Mouse (Mus musculus): ENCODE measurements around the gene Sat2. TPM values are rescaled to one million over a fixed set of nuclear protein-coding genes. Genes with fewer than 3 reads are reported as not detected.

Gene Sat2
- polyA plus RNA-seq, 1 experiment from 2014 or later, result 18.7 TPM

DNA sequence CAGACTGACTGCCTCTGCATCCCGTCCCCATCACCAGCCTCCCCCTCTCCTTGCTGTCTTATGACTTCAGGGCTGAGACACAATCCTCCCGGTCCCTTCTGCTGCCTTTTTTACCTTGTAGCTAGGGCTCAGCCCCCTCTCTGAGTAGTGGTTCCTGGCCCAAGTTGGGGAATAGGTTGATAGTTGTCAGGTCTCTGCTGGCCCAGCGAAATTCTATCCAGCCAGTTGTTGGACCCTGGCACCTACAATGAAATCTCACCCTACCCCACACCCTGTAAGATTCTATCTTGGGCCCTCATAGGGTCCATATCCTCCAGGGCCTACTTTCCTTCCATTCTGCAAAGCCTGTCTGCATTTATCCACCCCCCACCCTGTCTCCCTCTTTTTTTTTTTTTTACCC is 30.4 kb upstream of the Sat2 start:
- WGBS, result 76% methylated on average over 3 of the region's 3 CpGs
- no peak overlapping the region for H3K9ac ChIP-seq (replicated peaks; ENCODE audit: low read depth, low read length)
- peaks cover 49% of the 10 kb centered on the region for H3K36me3 ChIP-seq (ENCODE audit: control insufficient read depth, insufficient read depth, low read length)
- no peaks in the 10 kb centered on the region for H3K9me3 ChIP-seq (ENCODE audit: control insufficient read depth, low read depth, low read length)
- no peak overlapping the region for H3K4me2 ChIP-seq (replicated peaks; ENCODE audit: low read depth, low read length)
- ATAC-seq (ENCODE audit: insufficient number of reproducible peaks, insufficient read depth, low FRiP score, low read depth), result no peak
- no peak overlapping the region for H3K4me3 ChIP-seq (ENCODE audit: low read depth, low read length)
- no peaks in the 10 kb centered on the region for H3K27me3 ChIP-seq (ENCODE audit: control insufficient read depth, insufficient read depth, low read length)
- H3K4me1 ChIP-seq (ENCODE audit: control insufficient read depth, insufficient read depth, low read length), result no peaks in the 10 kb centered on the region
- H3K27ac ChIP-seq (ENCODE audit: low read length), result no peak overlapping the region

DNA sequence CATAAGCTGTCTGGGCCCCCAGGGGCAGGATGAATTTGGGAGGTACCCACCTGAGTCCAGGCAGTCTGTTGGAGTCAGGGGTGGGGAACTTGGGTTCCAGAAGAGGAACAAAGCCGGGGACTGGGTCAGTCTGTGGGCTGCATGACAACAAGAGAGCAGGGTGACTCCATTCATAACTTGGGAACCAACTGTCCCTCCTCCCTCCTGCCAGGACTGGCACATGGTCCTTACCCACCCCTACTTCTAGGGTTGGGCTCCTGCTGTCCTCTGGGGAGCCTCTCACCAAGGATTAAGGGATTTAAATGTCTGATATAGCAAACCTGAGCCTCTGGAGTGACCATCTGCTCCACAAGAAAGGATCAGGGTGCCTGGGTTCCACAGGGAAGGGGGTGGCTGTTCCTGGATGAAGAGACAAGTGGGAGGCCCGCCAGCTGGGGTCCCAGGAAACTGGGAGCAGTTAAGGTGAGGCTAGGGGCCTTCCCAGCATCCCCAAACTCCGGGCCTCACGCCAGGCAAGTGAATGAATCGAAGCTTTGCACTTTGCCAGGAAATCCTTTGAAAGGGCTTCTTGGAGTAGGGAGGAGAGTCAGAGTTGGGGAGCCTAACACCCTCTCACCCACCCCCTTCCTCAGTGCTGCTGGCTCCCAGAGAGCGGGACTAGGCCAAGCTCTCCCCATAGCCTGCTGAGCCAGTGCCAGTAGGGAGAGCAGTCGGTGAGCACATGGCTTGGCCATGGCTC is 29.8 kb upstream of the Sat2 start:
- Histone ChIP-seq H3K4me2 (replicated peaks; ENCODE audit: low read depth, low read length) (no peak overlapping the region), H3K9me3 (ENCODE audit: control insufficient read depth, low read depth, low read length) (no peaks in the 10 kb centered on the region), H3K36me3 (ENCODE audit: control insufficient read depth, insufficient read depth, low read length) (peaks cover 46% of the 10 kb centered on the region), H3K27ac (ENCODE audit: low read length) (no peak overlapping the region), H3K4me1 (ENCODE audit: control insufficient read depth, insufficient read depth, low read length) (no peaks in the 10 kb centered on the region), H3K27me3 (ENCODE audit: control insufficient read depth, insufficient read depth, low read length) (no peaks in the 10 kb centered on the region), H3K9ac (replicated peaks; ENCODE audit: low read depth, low read length) (no peak overlapping the region), H3K4me3 (ENCODE audit: low read depth, low read length) (no peak overlapping the region)
- ATAC-seq (ENCODE audit: insufficient number of reproducible peaks, insufficient read depth, low FRiP score, low read depth), result no peak
- 83% methylated on average over 7 of the region's 7 CpGs for WGBS

DNA sequence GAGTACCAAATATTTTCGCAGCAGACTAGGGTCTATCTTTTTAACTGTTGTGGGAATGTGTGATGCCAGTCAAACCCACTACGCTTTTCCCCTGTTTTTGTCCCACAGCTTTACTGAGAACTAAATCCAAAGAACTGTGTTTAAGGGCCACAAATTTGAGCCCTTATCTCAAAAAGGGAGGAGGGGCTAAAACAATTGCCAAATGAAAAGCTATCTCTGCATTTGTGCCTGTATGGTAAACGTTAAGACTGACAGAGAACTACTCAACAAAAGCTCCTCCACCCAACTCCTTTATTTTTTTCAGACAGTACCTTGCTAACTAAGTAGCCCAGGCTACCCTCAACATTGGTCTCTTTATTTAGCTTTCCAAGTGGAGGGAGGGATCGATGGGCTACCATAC is 29.0 kb upstream of the Sat2 start:
- H3K9me3 ChIP-seq (ENCODE audit: control insufficient read depth, low read depth, low read length), result no peaks in the 10 kb centered on the region
- H3K9ac ChIP-seq (replicated peaks; ENCODE audit: low read depth, low read length), result no peak overlapping the region
- no peak overlapping the region for H3K4me3 ChIP-seq (ENCODE audit: low read depth, low read length)
- H3K36me3 ChIP-seq (ENCODE audit: control insufficient read depth, insufficient read depth, low read length), result peaks cover 39% of the 10 kb centered on the region
- no peak overlapping the region for H3K27ac ChIP-seq (ENCODE audit: low read length)
- ATAC-seq (ENCODE audit: insufficient number of reproducible peaks, insufficient read depth, low FRiP score, low read depth), result no peak
- no peaks in the 10 kb centered on the region for H3K4me1 ChIP-seq (ENCODE audit: control insufficient read depth, insufficient read depth, low read length)
- WGBS, result 88% methylated on average over 4 of the region's 4 CpGs
- no peaks in the 10 kb centered on the region for H3K27me3 ChIP-seq (ENCODE audit: control insufficient read depth, insufficient read depth, low read length)
- no peak overlapping the region for H3K4me2 ChIP-seq (replicated peaks; ENCODE audit: low read depth, low read length)

DNA sequence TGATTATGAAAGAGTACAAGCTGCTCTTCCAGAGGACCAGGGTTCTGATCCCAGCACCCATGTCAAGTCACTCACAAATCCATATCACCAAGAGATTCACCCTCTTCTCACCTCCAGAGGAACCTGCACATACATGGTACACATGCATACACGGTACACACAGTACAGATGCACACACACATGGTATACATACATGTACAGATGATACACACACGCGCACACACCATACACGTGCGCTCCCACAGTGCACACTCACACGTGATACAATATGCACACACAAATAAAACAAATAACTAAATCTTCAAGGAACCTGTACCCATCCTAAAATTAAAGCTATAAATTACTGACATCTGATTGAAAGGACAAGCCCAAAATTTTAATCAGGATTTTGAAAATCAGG is 27.0 kb upstream of the Sat2 start:
- Histone ChIP-seq H3K36me3 (ENCODE audit: control insufficient read depth, insufficient read depth, low read length) (peaks cover 18% of the 10 kb centered on the region), H3K4me3 (ENCODE audit: low read depth, low read length) (no peak overlapping the region), H3K9ac (replicated peaks; ENCODE audit: low read depth, low read length) (no peak overlapping the region), H3K4me1 (ENCODE audit: control insufficient read depth, insufficient read depth, low read length) (peaks cover 7% of the 10 kb centered on the region), H3K9me3 (ENCODE audit: control insufficient read depth, low read depth, low read length) (no peaks in the 10 kb centered on the region), H3K4me2 (replicated peaks; ENCODE audit: low read depth, low read length) (no peak overlapping the region), H3K27me3 (ENCODE audit: control insufficient read depth, insufficient read depth, low read length) (no peaks in the 10 kb centered on the region), H3K27ac (ENCODE audit: low read length) (no peak overlapping the region)
- WGBS, result 95% methylated on average over 6 of the region's 6 CpGs
- ATAC-seq (ENCODE audit: insufficient number of reproducible peaks, insufficient read depth, low FRiP score, low read depth), result no peak

DNA sequence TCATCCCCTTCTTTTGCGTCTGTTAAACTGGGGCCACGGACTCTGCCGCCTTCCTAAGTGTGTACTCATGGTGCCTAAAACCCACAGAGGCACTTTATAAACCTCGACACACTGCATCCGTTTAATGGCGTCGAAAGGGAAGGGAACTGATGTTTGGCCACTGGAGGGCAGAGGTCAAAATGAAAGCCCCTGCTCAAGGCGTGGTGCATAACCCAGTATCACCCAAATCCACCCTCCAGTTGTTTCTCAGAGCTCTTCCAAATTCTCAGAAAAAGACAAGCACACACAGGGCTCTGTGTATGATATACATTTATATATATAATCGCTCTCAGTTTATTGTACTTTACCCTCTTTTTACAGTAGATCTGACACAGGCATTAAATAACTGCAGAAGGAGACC is 22.4 kb upstream of the Sat2 start:
- H3K4me3 ChIP-seq (ENCODE audit: low read depth, low read length), result no peak overlapping the region
- H3K9ac ChIP-seq (replicated peaks; ENCODE audit: low read depth, low read length), result no peak overlapping the region
- no peaks in the 10 kb centered on the region for H3K27me3 ChIP-seq (ENCODE audit: control insufficient read depth, insufficient read depth, low read length)
- WGBS, result 7% methylated on average over 9 of the region's 9 CpGs
- peaks cover 26% of the 10 kb centered on the region for H3K4me1 ChIP-seq (ENCODE audit: control insufficient read depth, insufficient read depth, low read length)
- no peak for ATAC-seq (ENCODE audit: insufficient number of reproducible peaks, insufficient read depth, low FRiP score, low read depth)
- H3K4me2 ChIP-seq (replicated peaks; ENCODE audit: low read depth, low read length), result peak overlapping the region; percentile 33
- H3K36me3 ChIP-seq (ENCODE audit: control insufficient read depth, insufficient read depth, low read length), result no peaks in the 10 kb centered on the region
- no peaks in the 10 kb centered on the region for H3K9me3 ChIP-seq (ENCODE audit: control insufficient read depth, low read depth, low read length)
- H3K27ac ChIP-seq (ENCODE audit: low read length), result peak overlapping the region; percentile 77; the same call in 1 of the 2 replicates

DNA sequence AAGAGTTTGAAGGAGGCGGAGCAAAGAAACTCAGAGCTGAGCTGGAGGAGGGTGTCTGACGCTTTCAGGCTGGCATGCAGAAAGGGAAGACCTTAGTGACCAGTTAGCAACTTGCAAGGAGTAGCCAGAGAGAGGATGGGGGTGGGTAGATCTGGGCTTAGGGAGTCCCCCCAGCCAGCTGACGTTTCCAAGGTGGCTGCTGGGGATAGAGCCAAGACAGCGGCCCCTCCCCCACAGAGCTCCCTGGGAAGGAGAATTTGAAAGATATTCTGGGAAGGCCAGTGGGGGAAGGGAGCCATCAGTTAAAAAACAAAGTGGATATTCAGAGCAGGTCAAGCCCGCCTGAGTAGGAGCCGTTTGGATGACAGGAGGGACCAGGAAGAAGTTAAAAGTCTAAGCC is 21.7 kb upstream of the Sat2 start:
- Histone ChIP-seq H3K4me1 (ENCODE audit: control insufficient read depth, insufficient read depth, low read length) (peaks cover 29% of the 10 kb centered on the region), H3K9ac (replicated peaks; ENCODE audit: low read depth, low read length) (no peak overlapping the region)
- 6% methylated on average over 6 of the region's 6 CpGs for WGBS

DNA sequence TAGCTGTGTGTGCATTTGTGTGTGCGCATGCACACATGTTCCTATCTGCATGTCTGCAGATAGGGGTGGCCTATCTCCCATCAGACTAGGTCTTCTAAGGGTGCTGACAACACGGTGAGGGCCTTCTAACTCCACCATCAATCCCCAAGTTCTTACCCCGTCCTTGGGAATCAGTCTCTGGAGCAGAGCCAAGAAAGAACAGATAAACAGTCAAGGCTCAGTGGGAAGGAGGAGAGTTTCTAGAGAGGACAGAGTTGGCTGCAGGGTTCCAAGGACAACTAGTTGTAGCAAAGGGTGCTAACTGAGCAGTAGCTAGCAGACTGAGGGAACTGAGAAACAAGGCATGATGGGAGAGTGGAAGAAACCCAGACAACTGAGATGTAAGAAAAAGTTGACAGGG is 20.1 kb upstream of the Sat2 start:
- no peak overlapping the region for H3K4me2 ChIP-seq (replicated peaks; ENCODE audit: low read depth, low read length)
- 47% methylated on average over 3 of the region's 3 CpGs for WGBS
- no peak overlapping the region for H3K4me3 ChIP-seq (ENCODE audit: low read depth, low read length)
- no peak overlapping the region for H3K9ac ChIP-seq (replicated peaks; ENCODE audit: low read depth, low read length)
- H3K36me3 ChIP-seq (ENCODE audit: control insufficient read depth, insufficient read depth, low read length), result no peaks in the 10 kb centered on the region
- H3K9me3 ChIP-seq (ENCODE audit: control insufficient read depth, low read depth, low read length), result no peaks in the 10 kb centered on the region
- H3K4me1 ChIP-seq (ENCODE audit: control insufficient read depth, insufficient read depth, low read length), result peaks cover 29% of the 10 kb centered on the region
- H3K27ac ChIP-seq (ENCODE audit: low read length), result no peak overlapping the region
- no peak for ATAC-seq (ENCODE audit: insufficient number of reproducible peaks, insufficient read depth, low FRiP score, low read depth)
- no peaks in the 10 kb centered on the region for H3K27me3 ChIP-seq (ENCODE audit: control insufficient read depth, insufficient read depth, low read length)

More for the DNA sequence above, 21.7 kb upstream of the Sat2 start:
- peak overlapping the region; percentile 33 for H3K4me2 ChIP-seq (replicated peaks; ENCODE audit: low read depth, low read length)
- H3K27me3 ChIP-seq (ENCODE audit: control insufficient read depth, insufficient read depth, low read length), result no peaks in the 10 kb centered on the region
- ATAC-seq (ENCODE audit: insufficient number of reproducible peaks, insufficient read depth, low FRiP score, low read depth), result peak; percentile 82; the same call in 1 of the 2 replicates
- no peaks in the 10 kb centered on the region for H3K36me3 ChIP-seq (ENCODE audit: control insufficient read depth, insufficient read depth, low read length)
- H3K9me3 ChIP-seq (ENCODE audit: control insufficient read depth, low read depth, low read length), result no peaks in the 10 kb centered on the region
- no peak overlapping the region for H3K4me3 ChIP-seq (ENCODE audit: low read depth, low read length)
- H3K27ac ChIP-seq (ENCODE audit: low read length), result peak overlapping the region; percentile 77

DNA sequence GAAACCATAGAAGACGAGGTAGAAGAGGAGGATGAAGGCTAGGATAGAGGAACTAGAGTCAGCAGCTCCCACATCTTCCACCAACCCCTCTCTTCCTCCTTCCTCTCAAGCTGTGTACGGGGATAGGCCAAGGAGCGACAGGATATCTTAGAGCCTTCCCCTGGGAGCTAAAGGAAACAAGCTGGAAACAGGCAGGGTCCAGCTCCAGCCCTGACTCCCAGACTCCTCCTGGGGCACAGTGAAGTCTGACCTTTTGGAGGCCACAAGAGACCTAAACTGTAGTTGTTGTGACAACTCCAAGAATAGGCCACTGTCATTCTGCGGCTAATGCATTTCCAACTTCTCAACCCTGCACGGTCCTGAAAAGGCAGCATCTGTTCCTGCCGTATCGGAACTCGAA is 18.3 kb upstream of the Sat2 start:
- no peaks in the 10 kb centered on the region for H3K27me3 ChIP-seq (ENCODE audit: control insufficient read depth, insufficient read depth, low read length)
- no peak overlapping the region for H3K9ac ChIP-seq (replicated peaks; ENCODE audit: low read depth, low read length)
- WGBS, result 80% methylated on average over 8 of the region's 8 CpGs
- H3K9me3 ChIP-seq (ENCODE audit: control insufficient read depth, low read depth, low read length), result no peaks in the 10 kb centered on the region
- peaks cover 29% of the 10 kb centered on the region for H3K4me1 ChIP-seq (ENCODE audit: control insufficient read depth, insufficient read depth, low read length)
- no peaks in the 10 kb centered on the region for H3K36me3 ChIP-seq (ENCODE audit: control insufficient read depth, insufficient read depth, low read length)
- no peak overlapping the region for H3K4me3 ChIP-seq (ENCODE audit: low read depth, low read length)
- H3K4me2 ChIP-seq (replicated peaks; ENCODE audit: low read depth, low read length), result no peak overlapping the region
- ATAC-seq (ENCODE audit: insufficient number of reproducible peaks, insufficient read depth, low FRiP score, low read depth), result no peak
- H3K27ac ChIP-seq (ENCODE audit: low read length), result no peak overlapping the region

DNA sequence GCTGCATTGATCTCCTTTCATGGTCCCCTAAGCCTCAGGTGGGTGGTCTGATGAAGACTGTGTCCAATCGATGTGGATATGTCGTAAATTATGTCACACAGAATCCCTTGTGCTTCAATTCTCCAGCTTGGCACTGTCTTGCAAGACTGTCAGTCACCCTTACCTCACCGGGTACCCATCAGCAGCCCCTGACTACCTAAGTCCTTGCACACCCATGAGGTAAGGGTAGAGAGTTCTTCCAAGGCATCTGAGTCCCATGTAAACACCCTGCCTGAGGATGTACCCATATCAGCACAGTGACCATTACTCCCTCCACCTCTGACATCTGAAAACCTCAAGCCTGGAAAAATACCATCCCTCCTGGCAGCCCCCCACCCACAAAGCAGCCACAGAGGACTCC is 17.5 kb upstream of the Sat2 start:
- H3K9me3 ChIP-seq (ENCODE audit: control insufficient read depth, low read depth, low read length), result no peaks in the 10 kb centered on the region
- H3K27ac ChIP-seq (ENCODE audit: low read length), result no peak overlapping the region
- no peaks in the 10 kb centered on the region for H3K27me3 ChIP-seq (ENCODE audit: control insufficient read depth, insufficient read depth, low read length)
- H3K36me3 ChIP-seq (ENCODE audit: control insufficient read depth, insufficient read depth, low read length), result no peaks in the 10 kb centered on the region
- no peak for ATAC-seq (ENCODE audit: insufficient number of reproducible peaks, insufficient read depth, low FRiP score, low read depth)
- WGBS, result 59% methylated on average over 3 of the region's 3 CpGs
- peak overlapping the region; percentile 62; the same call in 1 of the 2 replicates for H3K4me3 ChIP-seq (ENCODE audit: low read depth, low read length)
- peaks cover 27% of the 10 kb centered on the region for H3K4me1 ChIP-seq (ENCODE audit: control insufficient read depth, insufficient read depth, low read length)
- H3K9ac ChIP-seq (replicated peaks; ENCODE audit: low read depth, low read length), result no peak overlapping the region
- H3K4me2 ChIP-seq (replicated peaks; ENCODE audit: low read depth, low read length), result peak overlapping the region; percentile 100
